9 mouse cellular contexts compared by ENCODE assay signal in the genomic region with DNA sequence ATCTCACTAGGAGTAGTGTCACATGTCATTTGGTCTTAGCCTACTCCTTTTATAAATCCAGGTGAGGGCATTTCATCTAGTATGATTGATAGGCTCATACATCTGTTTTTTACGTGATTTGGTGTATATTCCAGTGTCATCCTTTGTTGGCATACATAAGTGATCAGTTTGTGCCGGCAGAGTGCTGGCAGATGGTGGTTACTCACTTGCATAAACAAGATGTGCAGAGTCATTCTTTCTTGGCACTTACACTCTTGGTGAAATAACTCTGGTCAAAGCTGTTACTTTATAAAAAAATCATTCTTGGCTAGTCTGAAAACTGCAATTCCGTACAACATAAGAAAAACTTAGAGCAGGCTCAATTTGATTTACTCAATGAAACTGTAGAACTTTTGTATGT.
DNase-seq lines count a peak whose midpoint lies in the region; ATAC-seq and TF ChIP-seq lines count a peak whose summit lies in the region.
"Had no signal": no experiment of that assay in that cellular context is flagged by ENCODE, and none has a peak within 500 bp of the region (broad histone marks: within the 10 kb centered on the region; RNA-seq: fewer than 3 reads in every experiment).

No protein-coding gene starts in this region.

- peak; percentile 24 to 62 for DNase-seq in frontal cortex, postnatal 36 days (ENCODE audit: low spot score in 2 of 2)
- DNase-seq in frontal cortex, postnatal 10 days (ENCODE audit: low spot score in 2 of 2), result no peak
- DNase-seq in midbrain, postnatal 0 days (ENCODE audit: low spot score), result peak; percentile 19
- peak; percentile 30 to 44 for DNase-seq in layer of hippocampus, adult 2 months (ENCODE audit: low spot score in 2 of 2)
- peak; percentile 80 for DNase-seq in telencephalon, adult 2 months (ENCODE audit: low read depth, low spot score)
- DNase-seq in liver, embryonic 11.5 days (ENCODE audit: low spot score), result no peak
- DNase-seq: gastrocnemius, postnatal 14 days had no signal

- no peak overlapping the region for H3K4me3 ChIP-seq in midbrain, postnatal 0 days (ENCODE audit: low read depth, low read length)
- H3K4me3 ChIP-seq in midbrain, embryonic 15.5 days, result no peak overlapping the region
- no peak overlapping the region for H3K4me3 ChIP-seq in layer of hippocampus, adult 2 months
- no peak overlapping the region for H3K4me3 ChIP-seq in liver, embryonic 11.5 days (ENCODE audit: low read depth, low read length)
- H3K4me3 ChIP-seq: intestine, embryonic 15.5 days had no signal

- no peaks in the 10 kb centered on the region for H3K27me3 ChIP-seq in midbrain, postnatal 0 days (ENCODE audit: insufficient read depth, low read length)
- H3K27me3 ChIP-seq in midbrain, embryonic 15.5 days (replicated peaks), result no peaks in the 10 kb centered on the region
- H3K27me3 ChIP-seq in liver, embryonic 11.5 days (replicated peaks; ENCODE audit: control insufficient read depth, insufficient read depth, low read length), result no peaks in the 10 kb centered on the region
- H3K27me3 ChIP-seq: intestine, embryonic 15.5 days had no signal

- H3K9me3 ChIP-seq in midbrain, postnatal 0 days (ENCODE audit: low read length), result no peaks in the 10 kb centered on the region
- H3K9me3 ChIP-seq in midbrain, embryonic 15.5 days, result no peaks in the 10 kb centered on the region
- no peaks in the 10 kb centered on the region for H3K9me3 ChIP-seq in liver, embryonic 11.5 days (ENCODE audit: control insufficient read depth, low read length)
- H3K9me3 ChIP-seq: intestine, embryonic 15.5 days had no signal

- 81% methylated on average over 3 of the region's 3 CpGs for WGBS in midbrain, postnatal 0 days
- 72% methylated on average over 3 of the region's 3 CpGs for WGBS in midbrain, embryonic 15.5 days
- 76% methylated on average over 3 of the region's 3 CpGs for WGBS in liver, embryonic 11.5 days

- no peak overlapping the region for H3K27ac ChIP-seq in midbrain, postnatal 0 days (ENCODE audit: low read depth, low read length)
- no peak overlapping the region for H3K27ac ChIP-seq in midbrain, embryonic 15.5 days
- no peak overlapping the region for H3K27ac ChIP-seq in layer of hippocampus, adult 2 months
- no peak overlapping the region for H3K27ac ChIP-seq in liver, embryonic 11.5 days (ENCODE audit: low read depth, low read length)
- H3K27ac ChIP-seq: intestine, embryonic 15.5 days had no signal

- no peaks in the 10 kb centered on the region for H3K36me3 ChIP-seq in midbrain, postnatal 0 days (ENCODE audit: insufficient read depth, low read length)
- no peaks in the 10 kb centered on the region for H3K36me3 ChIP-seq in midbrain, embryonic 15.5 days (replicated peaks)
- H3K36me3 ChIP-seq in liver, embryonic 11.5 days (ENCODE audit: control insufficient read depth, insufficient read depth, low read length), result no peaks in the 10 kb centered on the region
- H3K36me3 ChIP-seq: intestine, embryonic 15.5 days had no signal

- no peak overlapping the region for H3K9ac ChIP-seq in midbrain, postnatal 0 days (replicated peaks; ENCODE audit: low read length, poor library complexity, severe bottlenecking)
- H3K9ac ChIP-seq in midbrain, embryonic 15.5 days, result no peak overlapping the region
- no peak overlapping the region for H3K9ac ChIP-seq in liver, embryonic 11.5 days (ENCODE audit: low read depth, low read length)
- H3K9ac ChIP-seq: intestine, embryonic 15.5 days had no signal

- TF ChIP-seq CTCF in midbrain, postnatal 0 days (IDR thresholded peaks at IDR 0.05), result no peak
- TF ChIP-seq CTCF in layer of hippocampus, adult 2 months (conservative IDR thresholded peaks at IDR 0.05), result no peak

- H3K4me1 ChIP-seq in midbrain, postnatal 0 days (ENCODE audit: insufficient read depth, low read length), result no peaks in the 10 kb centered on the region
- H3K4me1 ChIP-seq in midbrain, embryonic 15.5 days, result no peaks in the 10 kb centered on the region
- no peaks in the 10 kb centered on the region for H3K4me1 ChIP-seq in liver, embryonic 11.5 days (replicated peaks; ENCODE audit: control insufficient read depth, insufficient read depth, low read length)
- H3K4me1 ChIP-seq: intestine, embryonic 15.5 days had no signal

- no peak overlapping the region for H3K4me2 ChIP-seq in midbrain, postnatal 0 days (ENCODE audit: low read depth, low read length, poor library complexity, severe bottlenecking)
- H3K4me2 ChIP-seq in midbrain, embryonic 15.5 days, result no peak overlapping the region
- H3K4me2 ChIP-seq in liver, embryonic 11.5 days, result no peak overlapping the region
- H3K4me2 ChIP-seq: intestine, embryonic 15.5 days had no signal

- ATAC-seq in midbrain, postnatal 0 days (ENCODE audit: low FRiP score), result no peak
- ATAC-seq in midbrain, embryonic 15.5 days (replicated peaks), result no peak
- no peak for ATAC-seq in liver, embryonic 11.5 days (replicated peaks; ENCODE audit: low FRiP score)
- ATAC-seq: intestine, embryonic 15.5 days had no signal

Comparison
In these comparisons a context has a peak if more than half of its experiments do, and no peak if none do; other contexts are left out.
1. DNase-seq: peak in frontal cortex, postnatal 36 days (2 of 2), midbrain, postnatal 0 days (single experiment), layer of hippocampus, adult 2 months (2 of 2) and telencephalon, adult 2 months (single experiment); none in frontal cortex, postnatal 10 days (0 of 2) and liver, embryonic 11.5 days (single experiment).